Comparison of ENCODE assay signal across 31 mouse cellular contexts in genomic region chr16:13749981-13750380, GRCm38 (mm10). TPM values are rescaled to one million over a fixed set of nuclear protein-coding genes. Genes with fewer than 3 reads are reported as not detected.
DNase-seq lines count a peak whose midpoint lies in the region; ATAC-seq lines count a peak whose summit lies in the region.
"Had no signal": no experiment of that assay in that cellular context is flagged by ENCODE, and none has a peak within 500 bp of the region (broad histone marks: within the 10 kb centered on the region; RNA-seq: fewer than 3 reads in every experiment).

No protein-coding gene starts in this region.

- DNase-seq in heart, adult 11 months, result peak; percentile 73
- DNase-seq in heart, adult 18-20 months, result no peak
- DNase-seq in ES-CJ7 (ENCODE audit: low read depth, low spot score) (peak; percentile 95), R1 (ENCODE audit: low read depth, low spot score) (peak; percentile 96)
- DNase-seq in lung, postnatal 25 days (ENCODE audit: low spot score), result no peak
- DNase-seq: adrenal gland, adult 8-10 months; adrenal gland, postnatal 14 days; adrenal gland, postnatal 36 days; B cell, adult 2 months; cerebellum, adult 11 months; cerebellum, adult 18-20 months; cerebellum, adult 8-10 months; cerebellum, adult 9-11 months; cerebellum, postnatal 14 days; cerebellum, postnatal 36 days; embryo, embryonic 11 days had no signal

- no peak for ATAC-seq in inflammation-experienced regulatory T-cells, adult 6 months
- ATAC-seq in cerebellum, adult (ENCODE audit: insufficient number of reproducible peaks, low FRiP score, low TSS enrichment), result no peak
- ATAC-seq: activated CD4-positive, CD25-positive, alpha-beta regulatory T cell, adult 4 months; CD4-positive, CD25-positive, alpha-beta regulatory T cell, adult 4 months; forebrain, embryonic 14.5 days; forebrain, embryonic 16.5 days; Patski had no signal

RNA-seq across cellular contexts. Expression of gene Pla2g10, which starts 19.2 kb away (rescaled TPM):
- not detected for total RNA-seq in heart, adult 18-20 months (2021)
- under 1 TPM in 1 of 3 experiments, not detected in 2; 0.38 TPM for polyA plus RNA-seq in inflammation-experienced regulatory T-cells, adult 6 months (2017; shearing (Covaris generic))
- total RNA-seq: adrenal gland, adult 18-20 months; adrenal gland, adult 8-10 months; adrenal gland, postnatal 14 days; adrenal gland, postnatal 36 days; CH12.LX; common myeloid progenitor, adult 5-6 weeks; G1E had no signal
- polyA plus RNA-seq: activated CD4-positive, CD25-positive, alpha-beta regulatory T cell, adult 4 months; CD4-positive, CD25-positive, alpha-beta regulatory T cell, adult 4 months; embryonic facial prominence, embryonic 11.5 days; erythroblast, embryonic 14.5 days; forebrain, embryonic 10.5 days; forebrain, embryonic 14.5 days; forebrain, embryonic 16.5 days; frontal cortex, adult 2 months; G1E; Patski had no signal

RNA-seq across cellular contexts. Expression of gene Rrn3, which starts 30.5 kb away (rescaled TPM):
- total RNA-seq in heart, adult 18-20 months (2021), result 10 to 100 TPM; 40.7 to 40.9 TPM
- 10 to 100 TPM; 47.8 to 54.8 (median 48.1) TPM for polyA plus RNA-seq in inflammation-experienced regulatory T-cells, adult 6 months (2017; shearing (Covaris generic))

Comparison
In these comparisons a context has a peak if more than half of its experiments do, and no peak if none do; other contexts are left out.
1. DNase-seq: peak in heart, adult 11 months (single experiment), ES-CJ7 (single experiment) and R1 (single experiment); none in heart, adult 18-20 months (0 of 2) and lung, postnatal 25 days (single experiment).